Mouse (Mus musculus): Measurements from ENCODE around the gene Dlg2.

Dlg2 gene

DNA sequence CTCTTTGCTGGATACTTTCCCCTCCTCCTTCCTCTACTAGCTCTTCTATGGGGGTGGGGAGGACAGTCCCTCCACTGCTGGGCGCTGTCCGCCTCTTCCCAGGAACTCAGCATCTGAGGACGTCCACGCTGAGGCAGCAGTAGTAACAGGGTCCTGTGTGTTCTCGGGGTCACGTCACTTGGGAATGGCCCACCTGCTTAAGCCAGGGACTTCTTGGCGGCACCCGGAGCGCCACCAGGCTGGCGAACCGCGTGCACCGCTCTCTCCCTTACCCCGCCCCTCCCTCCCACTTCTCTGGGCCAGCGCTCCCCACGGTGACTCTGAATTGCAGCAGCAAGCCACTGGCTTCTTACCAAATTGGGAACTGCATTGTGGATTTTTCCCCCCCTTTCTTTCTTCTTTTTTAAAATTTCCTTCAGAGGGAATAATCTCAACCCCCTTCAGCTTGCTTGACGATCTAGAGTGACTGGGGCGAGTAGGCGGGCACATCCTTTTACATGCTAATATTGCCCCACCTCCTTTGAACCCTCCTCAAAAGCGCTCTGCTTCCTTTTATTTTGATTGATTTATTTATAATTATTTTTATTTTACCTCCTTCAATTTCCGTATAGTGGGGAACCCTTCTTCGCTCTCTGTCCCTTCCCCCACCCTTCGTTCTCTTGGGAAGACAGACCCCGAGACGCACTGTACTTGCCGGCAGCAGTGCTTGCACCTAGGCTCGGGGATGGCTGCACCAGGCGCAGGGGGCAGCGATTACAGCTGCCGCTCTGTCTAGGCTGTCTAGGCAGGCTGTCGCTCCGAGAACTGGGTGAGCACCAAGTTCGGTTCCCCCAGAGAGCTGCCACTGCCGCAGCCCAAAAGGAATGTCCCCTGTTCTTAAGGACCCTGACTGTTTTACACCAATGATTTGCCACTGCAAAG lies 785.8 kb downstream of the Dlg2 start:
- in situ Hi-C loops (cut with MboI, MseI) = no loop called here

- in situ Hi-C loops (cut with MboI, MseI) = no loop called here
These were observed 786.5 kb downstream of the Dlg2 start for GRCm38 (mm10) chr7:91262998-91263397.

DNA sequence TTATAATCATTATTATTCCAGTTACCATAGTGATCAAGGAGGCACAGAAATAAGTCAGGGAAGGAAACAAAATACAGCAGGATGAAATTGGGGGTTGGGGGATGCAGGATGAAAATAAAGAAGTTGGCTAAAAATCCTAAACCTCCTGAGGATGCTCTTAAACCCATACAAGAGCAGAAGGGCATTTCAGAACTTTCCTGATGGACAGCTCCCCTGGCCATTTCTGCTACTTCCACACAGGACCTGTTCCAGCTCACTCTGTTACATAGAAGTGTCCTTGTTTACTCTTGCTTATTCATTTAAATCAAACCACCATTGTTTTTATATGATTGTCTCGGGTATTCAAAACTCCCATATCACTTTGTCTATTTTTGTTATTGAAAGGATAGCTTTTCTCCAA lies 791.3 kb downstream of the Dlg2 start:
- in situ Hi-C loops (cut with MboI, MseI) = no loop called here

DNA sequence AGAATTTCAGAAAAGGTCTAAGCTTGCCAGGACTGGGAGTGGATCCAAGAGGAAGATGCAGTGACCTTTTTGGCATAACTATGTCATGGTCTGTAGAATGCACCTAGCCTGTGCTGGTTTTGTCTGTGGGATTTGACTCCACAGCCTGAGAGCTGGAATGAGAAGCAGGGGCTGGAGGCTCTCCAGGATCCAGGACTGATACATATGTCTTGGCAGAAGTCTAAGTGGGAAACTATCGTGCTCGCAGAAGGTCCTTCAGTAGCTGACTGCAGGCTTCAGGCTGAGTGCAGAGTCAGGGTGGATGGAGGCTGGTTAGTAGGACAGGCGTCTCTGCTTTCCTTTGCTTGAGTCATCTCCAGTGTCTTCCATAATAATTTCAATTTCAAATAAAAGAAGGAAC lies 807.7 kb downstream of the Dlg2 start:
- in situ Hi-C loops (cut with MboI, MseI) = no loop called here

DNA sequence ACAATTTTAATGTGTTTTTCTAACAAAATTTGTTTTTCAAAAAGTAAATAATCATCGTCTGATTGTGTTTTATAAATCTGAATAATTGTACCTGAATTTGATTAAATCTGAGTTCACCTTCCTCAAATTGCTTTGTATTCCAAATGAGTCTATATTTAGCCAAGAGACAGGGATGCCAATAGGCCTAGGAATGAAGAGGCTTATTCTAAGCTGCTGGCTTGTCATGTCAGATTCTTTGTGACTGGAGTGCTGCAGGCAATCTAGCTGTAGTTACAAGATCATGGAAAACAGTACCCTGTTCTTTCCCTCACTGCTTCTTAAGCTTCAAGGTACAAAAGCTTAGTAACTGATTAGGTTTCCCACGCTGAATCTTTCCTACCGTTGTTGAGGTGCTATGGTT lies 811.9 kb downstream of the Dlg2 start:
- in situ Hi-C loops (cut with MboI, MseI) = no loop called here

GRCm38 (mm10) chr7:91296127-91296526 lies 819.7 kb downstream of the Dlg2 start:
- in situ Hi-C loops (cut with MboI, MseI) = no loop called here

DNA sequence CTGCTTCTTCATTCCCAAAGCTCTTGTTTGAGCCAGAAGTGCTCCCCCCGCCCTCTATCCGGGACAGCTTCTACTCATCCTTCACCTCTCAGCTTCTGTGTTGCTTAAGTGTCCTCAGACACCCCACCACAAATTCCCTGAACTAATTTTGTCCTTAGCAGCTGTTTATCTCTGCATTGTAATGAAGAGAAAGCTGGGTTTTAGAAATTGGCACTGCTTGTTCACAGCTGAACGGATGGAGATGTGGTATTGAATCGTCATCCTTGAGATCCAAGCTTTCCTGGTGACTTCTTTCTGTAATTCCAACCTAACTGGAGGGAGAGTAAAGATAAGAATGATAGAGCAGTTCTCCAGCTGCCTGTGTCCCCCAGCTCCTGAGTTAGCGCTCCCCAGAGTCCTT lies 834.7 kb downstream of the Dlg2 start:
- in situ Hi-C loops (cut with MboI, MseI) = no loop called here

DNA sequence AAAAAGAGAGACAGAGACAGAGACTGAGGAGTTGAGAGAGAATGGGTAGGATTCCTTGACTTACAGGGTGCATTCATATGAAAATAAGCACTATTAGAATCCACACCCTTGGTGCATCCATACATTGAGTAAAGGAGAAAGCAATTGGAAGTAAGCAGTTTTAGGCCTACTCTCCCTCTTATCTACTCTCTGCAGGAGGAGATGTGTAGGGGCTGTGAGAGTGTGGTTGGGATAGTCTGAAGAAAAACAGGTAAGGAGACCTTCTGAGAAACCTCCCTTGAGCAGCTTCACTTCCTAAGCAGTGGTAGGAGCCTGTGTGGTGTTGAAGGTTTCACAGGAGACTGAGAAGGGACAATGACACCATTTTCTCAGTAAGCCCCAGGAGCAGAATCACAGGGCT lies 868.6 kb downstream of the Dlg2 start:
- in situ Hi-C loops (cut with MboI, MseI) = no loop called here

GRCm38 (mm10) chr7:91369821-91370321 lies 893.4 kb downstream of the Dlg2 start:
- in situ Hi-C loops (cut with MboI, MseI) = no loop called here

- in situ Hi-C loops (cut with MboI, MseI) = no loop called here
These were observed 905.8 kb downstream of the Dlg2 start for GRCm38 (mm10) chr7:91382281-91382680.

DNA sequence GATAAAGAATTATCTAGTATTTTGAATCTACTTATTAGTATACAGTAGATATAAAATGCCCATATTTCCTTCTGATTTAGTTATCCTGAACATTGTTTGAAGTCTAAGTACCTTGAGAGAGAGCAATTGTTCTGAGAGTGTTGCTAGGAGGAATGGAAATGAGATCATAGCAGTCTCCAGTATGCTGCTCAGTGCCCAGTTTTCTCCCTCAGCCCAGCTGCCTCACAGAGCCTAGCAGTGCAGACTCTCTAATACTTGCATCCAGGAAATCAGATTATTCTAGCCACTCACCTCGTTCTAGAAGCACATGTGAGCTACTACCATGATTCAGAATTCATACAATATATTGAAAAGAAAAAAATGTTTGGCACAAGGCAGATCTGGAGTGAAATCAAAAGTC lies 907.4 kb downstream of the Dlg2 start:
- in situ Hi-C loops (cut with MboI, MseI) = no loop called here

GRCm38 (mm10) chr7:91389272-91389671 lies 912.8 kb downstream of the Dlg2 start:
- in situ Hi-C loops (cut with MboI, MseI) = no loop called here

GRCm38 (mm10) chr7:91397827-91398226 lies 921.4 kb downstream of the Dlg2 start:
- in situ Hi-C loops (cut with MboI, MseI) = no loop called here

- in situ Hi-C loops (cut with MboI, MseI) = no loop called here
These were observed 935.6 kb downstream of the Dlg2 start for GRCm38 (mm10) chr7:91412109-91412508.

GRCm38 (mm10) chr7:91414150-91414549 lies 937.7 kb downstream of the Dlg2 start:
- in situ Hi-C loops (cut with MboI, MseI) = no loop called here

- in situ Hi-C loops (cut with MboI, MseI) = no loop called here
These were observed 938.3 kb downstream of the Dlg2 start for GRCm38 (mm10) chr7:91414749-91415148.

- in situ Hi-C loops (cut with MboI, MseI) = loop anchor here (10.0 kb wide), 1 partner anchor 1105 kb away; no protein-coding TSS in a partner anchor
These were observed 943.7 kb downstream of the Dlg2 start for GRCm38 (mm10) chr7:91420215-91420614.

DNA sequence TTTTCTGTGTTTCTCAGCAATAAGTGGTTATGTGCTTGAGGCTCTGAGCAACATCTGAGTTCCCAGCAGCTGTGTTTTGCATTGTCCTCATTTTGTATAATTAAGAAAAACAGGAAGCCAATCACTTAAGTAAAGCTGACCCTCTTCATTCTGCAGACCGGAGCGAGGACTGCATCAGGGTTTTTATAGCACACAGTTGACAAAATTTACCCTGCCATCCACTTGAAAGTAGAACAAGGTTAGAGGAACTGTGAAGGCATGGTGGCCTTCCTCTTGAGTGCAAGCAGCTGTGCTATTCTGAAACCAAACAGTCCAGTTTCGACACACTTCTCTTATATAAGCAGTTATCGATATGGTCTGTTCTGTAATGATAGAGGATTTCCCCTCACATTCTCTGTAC lies 947.3 kb downstream of the Dlg2 start:
- in situ Hi-C loops (cut with MboI, MseI) = loop anchor here (10.0 kb wide), 1 partner anchor 1109 kb away; no protein-coding TSS in a partner anchor

DNA sequence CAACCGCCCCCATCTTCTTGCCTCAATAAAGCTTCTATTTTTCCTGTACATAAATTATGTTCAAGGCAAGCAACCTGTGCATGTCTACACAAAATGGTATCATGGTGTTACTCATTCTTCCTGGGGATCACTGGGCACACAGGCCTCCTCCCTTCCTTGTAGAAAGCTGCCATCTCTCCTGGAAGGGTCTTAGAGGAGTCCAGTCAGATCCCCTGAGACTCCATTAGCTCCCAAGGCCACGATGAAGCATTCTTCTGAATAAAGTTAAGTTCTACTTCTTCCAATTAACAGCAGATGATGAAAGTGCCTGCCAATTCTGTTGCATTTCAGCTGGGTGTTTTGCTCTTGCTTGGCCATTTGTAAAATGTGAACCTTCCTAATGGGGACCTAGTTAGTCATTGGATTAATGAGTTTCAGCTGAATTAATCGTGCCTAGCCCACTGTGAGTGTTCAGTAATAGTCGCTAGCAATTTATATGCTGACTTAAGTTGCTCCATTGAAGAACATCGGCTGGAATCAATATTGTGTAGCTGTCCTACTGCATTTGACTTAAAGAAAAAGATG lies 953.3 kb downstream of the Dlg2 start:
- in situ Hi-C loops (cut with MboI, MseI) = loop anchor here (10.0 kb wide), 1 partner anchor 1115 kb away; no protein-coding TSS in a partner anchor

DNA sequence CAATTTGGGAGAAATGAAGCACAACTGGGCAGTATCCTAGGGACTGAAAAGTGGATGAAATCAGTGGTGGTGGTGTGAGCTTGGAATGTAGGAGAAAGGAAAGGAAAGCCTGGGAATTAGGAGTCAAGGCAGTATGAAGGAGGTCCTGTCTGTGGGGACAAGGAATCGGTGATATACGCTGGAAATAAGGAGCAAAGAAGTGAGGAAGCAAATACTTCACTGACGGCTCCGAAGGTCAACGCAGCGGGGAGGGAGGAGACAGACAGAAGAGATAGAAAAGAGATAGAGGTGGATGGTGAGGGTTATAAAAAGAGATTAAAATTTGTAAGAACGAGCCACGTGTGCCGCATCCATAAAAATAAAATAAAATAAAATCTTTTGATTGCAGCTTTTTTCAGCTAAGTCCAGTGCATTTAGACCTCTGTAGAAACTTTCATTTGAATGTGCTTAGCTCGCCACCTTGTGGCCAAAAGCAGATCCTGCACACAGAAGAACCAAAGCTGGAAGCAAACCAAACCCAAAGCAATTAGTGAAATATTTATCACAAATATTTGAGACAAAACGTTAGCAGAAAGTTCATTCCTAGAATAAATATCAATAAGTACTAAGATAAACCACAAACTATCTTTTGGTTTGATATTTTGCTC lies 955.2 kb downstream of the Dlg2 start:
- in situ Hi-C loops (cut with MboI, MseI) = no loop called here

DNA sequence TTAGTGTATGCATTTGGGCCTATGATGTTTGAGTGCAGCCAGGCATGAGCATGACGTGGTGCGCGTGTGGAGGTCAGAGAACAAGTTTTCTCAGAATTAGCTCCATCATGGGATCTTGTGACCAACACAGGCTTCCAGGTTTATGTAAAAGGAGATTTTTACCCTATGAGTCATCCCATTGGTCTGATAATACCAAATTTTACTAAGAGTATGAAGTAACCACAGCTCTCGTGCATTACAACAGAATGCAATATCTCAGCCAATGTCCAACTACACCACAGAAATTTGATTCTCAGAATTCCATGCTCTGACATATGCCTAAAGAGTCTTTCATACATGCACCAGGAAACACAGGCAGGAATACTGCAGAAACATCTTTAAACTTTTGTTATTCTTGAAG lies 956.1 kb downstream of the Dlg2 start:
- in situ Hi-C loops (cut with MboI, MseI) = no loop called here

DNA sequence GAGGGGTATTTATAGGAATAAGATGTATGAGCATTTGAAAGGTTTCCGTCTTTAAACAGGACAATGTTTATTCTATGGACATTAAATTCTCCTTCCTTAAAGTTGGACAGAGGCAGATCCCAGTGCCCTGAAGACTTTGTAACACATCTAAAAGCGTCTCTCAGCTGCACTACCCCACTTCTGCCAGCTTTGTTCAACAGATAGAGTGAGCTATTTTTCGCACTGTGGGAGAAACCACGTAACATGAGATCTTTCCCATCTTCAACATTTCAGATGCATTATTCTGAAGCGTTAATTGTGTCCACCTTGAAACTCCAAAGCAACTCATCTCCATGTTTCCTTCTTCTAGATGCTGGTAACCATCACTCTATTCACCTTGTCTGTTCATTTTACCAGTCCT lies 958.3 kb downstream of the Dlg2 start:
- in situ Hi-C loops (cut with MboI, MseI) = no loop called here
